Mouse (Mus musculus): ENCODE data around the gene Crb1. TPM values are rescaled to one million over a fixed set of nuclear protein-coding genes. Genes with fewer than 3 reads are reported as not detected.

Crb1 gene
- 0.04 TPM in 1 of 2 replicates, not detected in the other for polyA plus RNA-seq (2015; fragmentation: Nextera tagmentation; extraction: Ambion mirVana)

GRCm38 (mm10) chr1:139376638-139377286 lies at the start of gene Crb1:
TSS of gene Crb1 (minus strand) at chr1:139377100.

DNA sequence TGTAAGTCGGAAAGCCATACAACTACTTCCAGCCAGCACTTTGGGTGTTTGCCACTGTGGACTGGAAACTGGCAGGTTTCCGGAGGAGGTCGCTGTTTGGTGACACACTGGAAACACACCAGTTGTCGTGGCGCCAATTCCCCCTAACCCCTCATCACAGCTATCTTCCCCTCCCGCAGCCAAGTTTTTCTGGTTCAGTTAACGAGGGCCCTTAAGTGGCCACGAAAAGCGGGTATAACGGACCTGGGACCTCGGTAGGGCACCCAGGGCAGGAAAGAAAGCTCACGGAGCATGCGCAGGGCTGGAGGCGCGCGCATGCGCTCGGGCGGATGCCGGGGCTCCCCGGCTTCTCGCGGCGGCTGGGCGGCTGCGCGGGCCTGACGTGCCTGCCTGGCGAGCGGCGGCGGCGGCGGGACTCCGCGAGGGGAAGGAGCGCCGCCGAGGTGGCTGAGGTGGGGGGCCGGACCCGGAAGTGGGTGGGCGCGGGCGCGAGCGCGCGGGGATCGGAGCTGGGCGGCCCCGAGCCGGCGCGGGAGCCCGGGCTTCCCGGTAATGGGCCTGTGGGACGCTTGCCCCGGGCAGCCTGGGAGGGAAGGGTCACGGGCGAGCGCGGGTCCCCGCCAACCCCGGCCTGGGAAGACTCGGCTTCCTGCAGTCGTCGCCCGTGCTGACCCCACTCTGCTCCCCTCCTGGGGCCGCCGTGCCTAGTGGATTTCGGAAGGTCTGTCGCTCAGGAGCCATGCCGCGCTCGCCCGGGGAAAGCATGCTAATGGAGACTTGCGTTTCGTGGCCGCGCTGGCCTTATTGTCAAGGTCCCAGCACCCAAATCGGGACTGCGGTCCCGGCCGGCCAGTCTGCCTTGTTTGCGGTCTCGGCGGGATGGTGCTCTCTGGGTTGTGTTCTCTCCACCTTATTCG lies 45.2 kb upstream of the Crb1 start, which contains the start of gene Zbtb41:
Gene Zbtb41 (plus strand): TSS at position 414 of the 917 bp plus-strand sequence.

Other genes with a start within 250 kb of the Crb1 start
- 3.6 and 3.9 TPM in 2 replicates for gene Zbtb41, start 45.2 kb upstream of the Crb1 start, polyA plus RNA-seq (2015; fragmentation: Nextera tagmentation; extraction: Ambion mirVana)
- 3.4 and 3.5 TPM in 2 replicates for gene Aspm, start 77.7 kb upstream of the Crb1 start, polyA plus RNA-seq (2015; fragmentation: Nextera tagmentation; extraction: Ambion mirVana)
- 0.12 and 0.13 TPM in 2 replicates for gene F13b, start 124.6 kb upstream of the Crb1 start, polyA plus RNA-seq (2015; fragmentation: Nextera tagmentation; extraction: Ambion mirVana)
- gene Cfhr1, start 183.2 kb upstream of the Crb1 start, polyA plus RNA-seq (2015; fragmentation: Nextera tagmentation; extraction: Ambion mirVana), result not detected in 2 replicates